Mouse (Mus musculus) lung, adult 2 months (tissue): ENCODE measurements around the gene Crmp1.

Source experiments
- CTCF ChIP-seq: fragments of 200-500 bp; IDR thresholded peaks from 2 replicates; pipeline ENCODE4 v1.5.1; 2011; ENCODE audit warnings: mild to moderate bottlenecking, low read length, control low read depth; ENCODE audit not compliant: insufficient read depth
- POLR2A ChIP-seq: fragments of 200-500 bp; IDR thresholded peaks from 2 replicates; pipeline ENCODE4 v1.6.1; 2011; ENCODE audit warnings: low read depth, mild to moderate bottlenecking, control low read depth, low read length, borderline replicate concordance; ENCODE audit errors: extremely low read depth

DNA sequence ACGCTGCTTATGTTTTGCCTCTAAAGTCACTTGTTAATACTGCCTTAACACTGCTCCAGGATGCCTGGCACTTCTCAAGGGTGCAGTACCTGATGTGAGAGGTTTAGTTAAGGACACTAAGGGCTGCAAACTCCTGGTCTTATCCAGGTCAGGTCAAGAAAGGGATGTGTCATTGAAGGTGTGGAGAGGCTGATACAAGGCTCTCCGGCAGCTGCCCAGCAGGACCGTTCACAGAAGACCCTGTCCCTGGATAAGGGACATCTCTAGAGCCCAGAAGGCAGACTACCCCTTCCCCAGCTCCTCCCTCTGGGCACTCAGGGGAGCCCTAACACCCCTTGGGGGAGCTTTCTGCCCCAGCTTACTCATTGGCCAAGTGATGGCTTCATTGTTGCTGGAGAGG is 96.0 kb downstream of the Crmp1 start:
- TF ChIP-seq POLR2A (no peak), CTCF (no peak)
